Mouse (Mus musculus) forebrain, embryonic 16.5 days (tissue): ENCODE results near the gene Ndufs2. TPM values are rescaled to one million over a fixed set of nuclear protein-coding genes. Genes with fewer than 3 reads are reported as not detected.

Experiments used
- ATAC-seq: fragments of 200-750 bp; cut with Nextera tagmentation; 2 replicates; pipeline ENCODE4 v1.8.0; 2017; ENCODE audit warnings: mild to moderate bottlenecking, moderate library complexity
- H3K27ac ChIP-seq: fragments of 300-500 bp; sonication (generic); 2 replicates; pipeline ENCODE4 v1.5.1; 2014; ENCODE audit warnings: low read length, control low read depth
- H3K27me3 ChIP-seq: fragments of 300-500 bp; sonication (generic); replicated peaks from 2 replicates; pipeline ENCODE4 v1.6.1; 2014; ENCODE audit warnings: low read length; ENCODE audit not compliant: control insufficient read depth, insufficient read depth
- H3K36me3 ChIP-seq: fragments of 300-500 bp; sonication (generic); 2 replicates; pipeline ENCODE4 v1.6.1; 2014; ENCODE audit not compliant: control insufficient read depth, insufficient read depth
- H3K4me1 ChIP-seq: fragments of 300-500 bp; sonication (generic); replicated peaks from 2 replicates; pipeline ENCODE4 v1.6.1; 2014; ENCODE audit warnings: low read length; ENCODE audit not compliant: control insufficient read depth, insufficient read depth
- H3K4me2 ChIP-seq: fragments of 300-500 bp; sonication (generic); 2 replicates; pipeline ENCODE4 v1.6.1; 2014; ENCODE audit warnings: mild to moderate bottlenecking, low read length, control low read depth
- H3K4me3 ChIP-seq: fragments of 300-500 bp; sonication (generic); replicated peaks from 2 replicates; pipeline ENCODE4 v1.5.1; 2014; ENCODE audit warnings: mild to moderate bottlenecking, low read length, control low read depth
- H3K9ac ChIP-seq: fragments of 300-500 bp; sonication (generic); replicated peaks from 2 replicates; pipeline ENCODE4 v1.6.1; 2014; ENCODE audit warnings: low read depth, low read length, control low read depth
- H3K9me3 ChIP-seq: fragments of 300-500 bp; sonication (generic); 2 replicates; pipeline ENCODE4 v1.6.1; 2016; ENCODE audit warnings: low read length; ENCODE audit not compliant: control insufficient read depth
- WGBS: fragments of 180-500 bp; shearing (Covaris S2); extraction: QIAGEN DNeasy Blood & Tissue Kit; methylation state at CpG from one replicate; pipeline ENCODE4 v1.1.7; 2014; 5-methylcytosine and 5-hydroxymethylcytosine counted together
- polyA plus RNA-seq: library from polyadenylated mRNA; unstranded; fragments of >200 nt; fragmentation: Nextera tagmentation; extraction: Ambion mirVana; gene quantifications from 2 replicates; pipeline ENCODE4 v1.2.1, GENCODE M21; 2015

Gene Ndufs2
- polyA plus RNA-seq, 1 experiment from 2014 or later: 232 TPM

- H3K27me3 ChIP-seq: no peaks in the 10 kb centered on the region
- H3K9me3 ChIP-seq: no peaks in the 10 kb centered on the region
- H3K4me1 ChIP-seq: 0 out of 2 replicates have a peak, but pooled peaks cover 2% of the 10 kb centered on the region
- H3K27ac ChIP-seq: no peak overlapping the region
- no peak for ATAC-seq
- H3K36me3 ChIP-seq: no peaks in the 10 kb centered on the region
- H3K4me3 ChIP-seq: no peak overlapping the region
- WGBS: 84% methylated on average over 1 of the region's 1 CpGs
- no peak overlapping the region for H3K4me2 ChIP-seq
- H3K9ac ChIP-seq: no peak overlapping the region
These were observed 23.3 kb downstream of the Ndufs2 start for GRCm38 (mm10) chr1:171227879-171228278.

GRCm38 (mm10) chr1:171226780-171227179 lies 24.4 kb downstream of the Ndufs2 start:
- H3K4me1 ChIP-seq: peaks cover 4% of the 10 kb centered on the region; the same call in 1 of the 2 replicates
- no peaks in the 10 kb centered on the region for H3K9me3 ChIP-seq
- no peaks in the 10 kb centered on the region for H3K36me3 ChIP-seq
- H3K27ac ChIP-seq: no peak overlapping the region
- H3K4me2 ChIP-seq: no peak overlapping the region
- no peak overlapping the region for H3K9ac ChIP-seq
- H3K4me3 ChIP-seq: no peak overlapping the region
- WGBS: 29% methylated on average over 4 of the region's 4 CpGs
- no peak for ATAC-seq
- no peaks in the 10 kb centered on the region for H3K27me3 ChIP-seq

- H3K4me2 ChIP-seq: no peak within 1 kb of the TSS
- H3K9ac ChIP-seq: no peak within 1 kb of the TSS
- no peaks in the 10 kb centered on the region for H3K9me3 ChIP-seq
- H3K4me3 ChIP-seq: no peak within 1 kb of the TSS
- no peak within 1 kb of the TSS for H3K27ac ChIP-seq
- ATAC-seq: no peak
- peaks cover 13% of the 10 kb centered on the region for H3K4me1 ChIP-seq
- 79% methylated on average over 5 of the region's 5 CpGs for WGBS
- H3K27me3 ChIP-seq: no peaks in the 10 kb centered on the region
- no peaks in the 10 kb centered on the region for H3K36me3 ChIP-seq
These were observed 26.3 kb downstream of the Ndufs2 start, which contains the start of gene Apoa2 for GRCm38 (mm10) chr1:171224857-171225256. Gene Apoa2, plus strand, starts transcription at chr1:171225054.

- Histone ChIP-seq H3K36me3 (no peaks in the 10 kb centered on the region), H3K4me3 (no peak overlapping the region), H3K27me3 (no peaks in the 10 kb centered on the region), H3K4me2 (no peak overlapping the region), H3K9me3 (no peaks in the 10 kb centered on the region), H3K9ac (no peak overlapping the region), H3K27ac (no peak overlapping the region), H3K4me1 (peaks cover 13% of the 10 kb centered on the region)
- ATAC-seq: no peak
- 92% methylated on average over 2 of the region's 2 CpGs for WGBS
These were observed 27.4 kb downstream of the Ndufs2 start for GRCm38 (mm10) chr1:171223796-171224195.

- H3K4me1 ChIP-seq: peaks cover 13% of the 10 kb centered on the region
- ATAC-seq: no peak
- H3K36me3 ChIP-seq: peaks cover 2% of the 10 kb centered on the region; the same call in 1 of the 2 replicates
- H3K4me3 ChIP-seq: peak overlapping the region; percentile 54; the same call in 1 of the 2 replicates
- WGBS: 84% methylated on average over 6 of the region's 6 CpGs
- H3K27ac ChIP-seq: peak overlapping the region; percentile 5; the same call in 1 of the 2 replicates
- H3K4me2 ChIP-seq: peak overlapping the region; percentile 37
- H3K9ac ChIP-seq: no peak overlapping the region
- no peaks in the 10 kb centered on the region for H3K27me3 ChIP-seq
- H3K9me3 ChIP-seq: no peaks in the 10 kb centered on the region
These were observed 28.0 kb downstream of the Ndufs2 start for GRCm38 (mm10) chr1:171223168-171223567.

GRCm38 (mm10) chr1:171222238-171223155 lies 28.7 kb downstream of the Ndufs2 start, which contains the start of gene Tomm40l:
Gene Tomm40l, minus strand, starts transcription at chr1:171222514.
- Histone ChIP-seq H3K36me3 (peaks cover 3% of the 10 kb centered on the region; the same call in 1 of the 2 replicates), H3K4me3 (peak within 1 kb of the TSS; percentile 54), H3K4me2 (peak within 1 kb of the TSS; percentile 80), H3K9ac (peak within 1 kb of the TSS; percentile 55), H3K27me3 (no peaks in the 10 kb centered on the region), H3K9me3 (no peaks in the 10 kb centered on the region), H3K4me1 (peaks cover 13% of the 10 kb centered on the region), H3K27ac (peak within 1 kb of the TSS; percentile 5)
- 1% methylated on average over 28 of the region's 28 CpGs for WGBS
- peak; percentile 96 for ATAC-seq

- no peaks in the 10 kb centered on the region for H3K27me3 ChIP-seq
- ATAC-seq: peak; percentile 10
- H3K36me3 ChIP-seq: peaks cover 3% of the 10 kb centered on the region; the same call in 1 of the 2 replicates
- H3K9ac ChIP-seq: peak overlapping the region; percentile 55
- H3K9me3 ChIP-seq: no peaks in the 10 kb centered on the region
- WGBS: 6% methylated on average over 22 of the region's 22 CpGs
- peak overlapping the region; percentile 80 for H3K4me2 ChIP-seq
- peaks cover 13% of the 10 kb centered on the region for H3K4me1 ChIP-seq
- no peak overlapping the region for H3K27ac ChIP-seq
- H3K4me3 ChIP-seq: peak overlapping the region; percentile 54
These were observed 29.7 kb downstream of the Ndufs2 start for GRCm38 (mm10) chr1:171221281-171222193.

GRCm38 (mm10) chr1:171220871-171221270 lies 30.3 kb downstream of the Ndufs2 start:
- Histone ChIP-seq H3K4me1 (peaks cover 13% of the 10 kb centered on the region), H3K36me3 (peaks cover 3% of the 10 kb centered on the region; the same call in 1 of the 2 replicates), H3K9ac (no peak overlapping the region), H3K27me3 (no peaks in the 10 kb centered on the region), H3K4me2 (peak overlapping the region; percentile 80), H3K4me3 (peak overlapping the region; percentile 2; the same call in 1 of the 2 replicates), H3K27ac (no peak overlapping the region), H3K9me3 (no peaks in the 10 kb centered on the region)
- ATAC-seq: peak; percentile 24
- 5% methylated on average over 10 of the region's 10 CpGs for WGBS
